Mouse (Mus musculus): ENCODE results near the gene Usp46.

DNA sequence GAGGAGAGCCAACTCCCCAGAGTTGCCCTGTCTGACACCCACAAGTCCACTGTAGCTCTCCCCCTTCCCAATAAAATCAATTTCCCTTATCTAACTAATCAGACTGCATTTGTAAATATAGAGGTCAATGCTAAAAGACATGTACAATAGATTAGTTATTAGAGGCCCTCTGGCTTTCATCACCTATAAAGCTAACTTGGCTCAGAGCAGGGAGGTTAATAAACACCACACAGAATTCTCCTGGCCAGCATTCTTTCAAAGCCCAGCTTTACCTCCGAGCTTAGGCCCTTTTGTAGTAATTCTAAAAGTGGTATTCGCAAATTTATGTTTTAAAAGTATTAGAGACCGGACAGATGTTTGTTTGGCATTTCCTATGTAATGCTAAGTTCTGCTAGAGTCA is 21.4 kb upstream of the Usp46 start:
- TF ChIP-seq POLR2A (IDR thresholded peaks at IDR 0.05; ENCODE audit: control insufficient read depth in 1 of 2, insufficient read depth in 1 of 2, low read depth in 1 of 2, low read length in 2 of 2, poor library complexity in 1 of 2) (no peak), MXI1 (IDR thresholded peaks at IDR 0.05; ENCODE audit: low read depth, low read length) (no peak), CTCF (IDR thresholded peaks at IDR 0.05 in 2 of 3, conservative IDR thresholded peaks at IDR 0.05 in 1 of 3; ENCODE audit: control insufficient read depth in 1 of 3, insufficient read depth in 1 of 3, low read depth in 2 of 3, low read length in 3 of 3, poor library complexity in 1 of 3, severe bottlenecking in 1 of 3) (no peak), HCFC1 (IDR thresholded peaks at IDR 0.05; ENCODE audit: low read depth, low read length) (no peak), USF1 (IDR thresholded peaks at IDR 0.05; ENCODE audit: low read depth, low read length) (no peak), EP300 (IDR thresholded peaks at IDR 0.05; ENCODE audit: low read depth in 1 of 2, low read length in 2 of 2) (no peak), ELF1 (IDR thresholded peaks at IDR 0.05; ENCODE audit: low read depth, low read length) (no peak)

Data from MEL (cell line).